Mouse (Mus musculus) embryonic facial prominence, embryonic 15.5 days (tissue): ENCODE data around the gene Gstt3. TPM values are rescaled to one million over a fixed set of nuclear protein-coding genes. Genes with fewer than 3 reads are reported as not detected.

ENCODE experiments used
- ATAC-seq: fragments of 200-750 bp; cut with Nextera tagmentation; 2 replicates; pipeline ENCODE4 v1.8.0; 2017; ENCODE audit warnings: low read depth, moderate TSS enrichment; ENCODE audit not compliant: insufficient number of reproducible peaks, low FRiP score, low TSS enrichment
- H3K27ac ChIP-seq: fragments of 300-500 bp; sonication (generic); replicated peaks from 2 replicates; pipeline ENCODE4 v1.5.1; 2015; ENCODE audit warnings: mild to moderate bottlenecking, inconsistent platforms
- H3K27me3 ChIP-seq: fragments of 300-500 bp; sonication (generic); 2 replicates; pipeline ENCODE4 v1.6.1; 2015; ENCODE audit warnings: inconsistent platforms
- H3K36me3 ChIP-seq: fragments of 300-500 bp; sonication (generic); 2 replicates; pipeline ENCODE4 v1.6.1; 2015; ENCODE audit warnings: mild to moderate bottlenecking, inconsistent platforms
- H3K4me1 ChIP-seq: fragments of 300-500 bp; sonication (generic); 2 replicates; pipeline ENCODE4 v1.6.1; 2015; ENCODE audit warnings: inconsistent platforms
- H3K4me2 ChIP-seq: fragments of 300-500 bp; sonication (generic); replicated peaks from 2 replicates; pipeline ENCODE4 v1.6.1; 2015; ENCODE audit warnings: mild to moderate bottlenecking, inconsistent platforms
- H3K4me3 ChIP-seq: fragments of 300-500 bp; sonication (generic); replicated peaks from 2 replicates; pipeline ENCODE4 v1.5.1; 2015; ENCODE audit warnings: mild to moderate bottlenecking, inconsistent platforms
- H3K9ac ChIP-seq: fragments of 300-500 bp; sonication (generic); 2 replicates; pipeline ENCODE4 v1.6.1; 2015; ENCODE audit warnings: inconsistent platforms
- H3K9me3 ChIP-seq: fragments of 300-500 bp; sonication (generic); replicated peaks from 2 replicates; pipeline ENCODE4 v1.6.1; 2016; ENCODE audit warnings: inconsistent platforms
- WGBS: fragments of 180-500 bp; shearing (Covaris S2); methylation state at CpG from one replicate; pipeline ENCODE4 v1.1.7; 2015; 5-methylcytosine and 5-hydroxymethylcytosine counted together
- polyA plus RNA-seq: library from polyadenylated mRNA; unstranded; fragments of >200 nt; fragmentation: Nextera tagmentation; extraction: Ambion mirVana; gene quantifications from 2 replicates; pipeline ENCODE4 v1.2.1, GENCODE M21; 2015

The Gstt3 gene
- polyA plus RNA-seq, 1 experiment from 2014 or later = 18.1 TPM

GRCm38 (mm10) chr10:75798176-75798696 lies 17.0 kb upstream of the Gstt3 start, which contains the start of gene Gstt1:
Gstt1 (minus strand) TSS chr10:75798584.
- H3K27me3 ChIP-seq = no peaks in the 10 kb centered on the region
- ATAC-seq = no peak
- peak within 1 kb of the TSS; percentile 39 for H3K9ac ChIP-seq
- under 1% methylated on average over 18 of the region's 18 CpGs for WGBS
- no peaks in the 10 kb centered on the region for H3K36me3 ChIP-seq
- H3K4me2 ChIP-seq = peak within 1 kb of the TSS; percentile 80
- no peaks in the 10 kb centered on the region for H3K9me3 ChIP-seq
- H3K4me3 ChIP-seq = peak within 1 kb of the TSS; percentile 48
- peaks cover 26% of the 10 kb centered on the region for H3K4me1 ChIP-seq
- H3K27ac ChIP-seq = peak within 1 kb of the TSS; percentile 34; the same call in 1 of the 2 replicates

- Histone ChIP-seq H3K4me1 (peaks cover 26% of the 10 kb centered on the region), H3K4me3 (peak overlapping the region; percentile 48), H3K9ac (peak overlapping the region; percentile 39), H3K27ac (peak overlapping the region; percentile 34; the same call in 1 of the 2 replicates), H3K36me3 (no peaks in the 10 kb centered on the region), H3K4me2 (peak overlapping the region; percentile 80), H3K9me3 (no peaks in the 10 kb centered on the region), H3K27me3 (no peaks in the 10 kb centered on the region)
- ATAC-seq = peak; percentile 60; the same call in 1 of the 2 replicates
- WGBS = 4% methylated on average over 12 of the region's 12 CpGs
Measured at GRCm38 (mm10) chr10:75797619-75798175, 16.5 kb upstream of the Gstt3 start.

- WGBS = 43% methylated on average over 11 of the region's 11 CpGs
- Histone ChIP-seq H3K4me1 (peaks cover 26% of the 10 kb centered on the region), H3K36me3 (no peaks in the 10 kb centered on the region), H3K4me2 (peak overlapping the region; percentile 80), H3K4me3 (peak overlapping the region; percentile 48), H3K27me3 (no peaks in the 10 kb centered on the region), H3K27ac (no peak overlapping the region), H3K9ac (no peak overlapping the region), H3K9me3 (no peaks in the 10 kb centered on the region)
- no peak for ATAC-seq
Measured at GRCm38 (mm10) chr10:75796731-75797516, 15.7 kb upstream of the Gstt3 start.

- Histone ChIP-seq H3K4me1 (peaks cover 26% of the 10 kb centered on the region), H3K27ac (no peak overlapping the region), H3K27me3 (no peaks in the 10 kb centered on the region), H3K36me3 (no peaks in the 10 kb centered on the region), H3K9me3 (no peaks in the 10 kb centered on the region), H3K4me3 (no peak overlapping the region), H3K9ac (no peak overlapping the region), H3K4me2 (no peak overlapping the region)
- 25% methylated on average over 3 of the region's 3 CpGs for WGBS
- ATAC-seq = no peak
Measured at GRCm38 (mm10) chr10:75794880-75795279, 13.7 kb upstream of the Gstt3 start.

GRCm38 (mm10) chr10:75790773-75791172 lies 9.6 kb upstream of the Gstt3 start:
- 14% methylated on average over 7 of the region's 7 CpGs for WGBS
- no peak overlapping the region for H3K27ac ChIP-seq
- no peak for ATAC-seq
- peaks cover 9% of the 10 kb centered on the region; the same call in 1 of the 2 replicates for H3K4me1 ChIP-seq
- H3K9me3 ChIP-seq = no peaks in the 10 kb centered on the region
- no peak overlapping the region for H3K4me3 ChIP-seq
- no peaks in the 10 kb centered on the region for H3K27me3 ChIP-seq
- H3K4me2 ChIP-seq = no peak overlapping the region
- no peak overlapping the region for H3K9ac ChIP-seq
- no peaks in the 10 kb centered on the region for H3K36me3 ChIP-seq

GRCm38 (mm10) chr10:75789841-75790240 lies 8.6 kb upstream of the Gstt3 start:
- H3K27me3 ChIP-seq = no peaks in the 10 kb centered on the region
- H3K27ac ChIP-seq = no peak overlapping the region
- H3K9me3 ChIP-seq = no peaks in the 10 kb centered on the region
- WGBS = 88% methylated on average over 5 of the region's 5 CpGs
- H3K4me3 ChIP-seq = no peak overlapping the region
- no peak overlapping the region for H3K9ac ChIP-seq
- no peak for ATAC-seq
- H3K4me2 ChIP-seq = no peak overlapping the region
- H3K36me3 ChIP-seq = no peaks in the 10 kb centered on the region
- H3K4me1 ChIP-seq = peaks cover 6% of the 10 kb centered on the region; the same call in 1 of the 2 replicates

- H3K27me3 ChIP-seq = no peaks in the 10 kb centered on the region
- H3K4me1 ChIP-seq = no peaks in the 10 kb centered on the region
- H3K4me2 ChIP-seq = no peak overlapping the region
- H3K36me3 ChIP-seq = no peaks in the 10 kb centered on the region
- ATAC-seq = no peak
- no peaks in the 10 kb centered on the region for H3K9me3 ChIP-seq
- H3K4me3 ChIP-seq = no peak overlapping the region
- no peak overlapping the region for H3K27ac ChIP-seq
- WGBS = 70% methylated on average over 6 of the region's 6 CpGs
- no peak overlapping the region for H3K9ac ChIP-seq
Measured at GRCm38 (mm10) chr10:75789081-75789735, 8.0 kb upstream of the Gstt3 start.

- Histone ChIP-seq H3K9ac (no peak overlapping the region), H3K4me3 (no peak overlapping the region), H3K36me3 (no peaks in the 10 kb centered on the region), H3K4me2 (no peak overlapping the region), H3K9me3 (no peaks in the 10 kb centered on the region), H3K27me3 (no peaks in the 10 kb centered on the region), H3K4me1 (no peaks in the 10 kb centered on the region), H3K27ac (no peak overlapping the region)
- no peak for ATAC-seq
- WGBS = 88% methylated on average over 8 of the region's 8 CpGs
Measured at GRCm38 (mm10) chr10:75788277-75788676, 7.1 kb upstream of the Gstt3 start.

GRCm38 (mm10) chr10:75785442-75785841 lies 4.2 kb upstream of the Gstt3 start:
- ATAC-seq = no peak
- Histone ChIP-seq H3K9me3 (no peaks in the 10 kb centered on the region), H3K27me3 (0 out of 2 replicates have a peak, but pooled peaks cover 5% of the 10 kb centered on the region), H3K4me3 (no peak overlapping the region), H3K27ac (no peak overlapping the region), H3K4me1 (peaks cover 10% of the 10 kb centered on the region), H3K36me3 (no peaks in the 10 kb centered on the region), H3K4me2 (no peak overlapping the region), H3K9ac (no peak overlapping the region)
- 74% methylated on average over 1 of the region's 1 CpGs for WGBS

GRCm38 (mm10) chr10:75779206-75780174 lies 1.7 kb downstream of the Gstt3 start:
- Histone ChIP-seq H3K9me3 (no peaks in the 10 kb centered on the region), H3K4me3 (peak overlapping the region; percentile 52; the same call in 1 of the 2 replicates), H3K4me1 (peaks cover 17% of the 10 kb centered on the region), H3K9ac (no peak overlapping the region), H3K36me3 (no peaks in the 10 kb centered on the region), H3K4me2 (peak overlapping the region; percentile 88), H3K27ac (no peak overlapping the region), H3K27me3 (peaks cover 18% of the 10 kb centered on the region; the same call in 1 of the 2 replicates)
- 31% methylated on average over 15 of the region's 15 CpGs for WGBS
- no peak for ATAC-seq
